Mouse (Mus musculus) frontal cortex, postnatal 25 days (tissue): Measurements from ENCODE around the gene Gdf5.
"Not testable (repeated sequence)": the region's sequence is repeated elsewhere in the genome, so short reads cannot be mapped to it uniquely, and the experiment has no call there.

Experiments
- DNase-seq, 2 experiments: peaks; one replicate each; pipeline ENCODE4 v3.0.0; 2022; ENCODE audit warnings: low spot score in 2 of 2

Gdf5 gene

GRCm38 (mm10) chr2:155941697-155942442 lies 3.3 kb downstream of the Gdf5 start:
- DNase-seq: no peak

- no peak for DNase-seq
These were observed 4.5 kb downstream of the Gdf5 start, which contains the start of gene Gm15557 for GRCm38 (mm10) chr2:155940681-155941080. Gene Gm15557 (plus strand): TSS chr2:155940728.

- DNase-seq: no peak
These were observed 5.2 kb downstream of the Gdf5 start for GRCm38 (mm10) chr2:155939897-155940529.

- DNase-seq: peak; percentile 86 to 89
These were observed 15.4 kb downstream of the Gdf5 start, which contains the start of gene Uqcc1 for GRCm38 (mm10) chr2:155929531-155930442. Gene Uqcc1 (minus strand): TSS chr2:155930310.

- no peak for DNase-seq
These were observed 16.3 kb downstream of the Gdf5 start for GRCm38 (mm10) chr2:155928711-155929345.

GRCm38 (mm10) chr2:155925213-155925612 lies 20.0 kb downstream of the Gdf5 start:
- DNase-seq: not testable (repeated sequence)

GRCm38 (mm10) chr2:155923143-155923542 lies 22.0 kb downstream of the Gdf5 start:
- DNase-seq: no peak

GRCm38 (mm10) chr2:155914684-155915083 lies 30.5 kb downstream of the Gdf5 start:
- DNase-seq: no peak

- DNase-seq: no peak
These were observed 41.5 kb downstream of the Gdf5 start for GRCm38 (mm10) chr2:155903632-155904008.

- no peak for DNase-seq
These were observed 42.1 kb downstream of the Gdf5 start for GRCm38 (mm10) chr2:155902989-155903631.

GRCm38 (mm10) chr2:155895046-155895735 lies 50.0 kb downstream of the Gdf5 start:
- no peak for DNase-seq

GRCm38 (mm10) chr2:155894307-155895045 lies 50.7 kb downstream of the Gdf5 start:
- DNase-seq: no peak
